Mouse (Mus musculus): ENCODE results near the gene Gm4767.
"Not testable (repeated sequence)": the region's sequence is repeated elsewhere in the genome, so short reads cannot be mapped to it uniquely, and the experiment has no call there.

The Gm4767 gene

DNA sequence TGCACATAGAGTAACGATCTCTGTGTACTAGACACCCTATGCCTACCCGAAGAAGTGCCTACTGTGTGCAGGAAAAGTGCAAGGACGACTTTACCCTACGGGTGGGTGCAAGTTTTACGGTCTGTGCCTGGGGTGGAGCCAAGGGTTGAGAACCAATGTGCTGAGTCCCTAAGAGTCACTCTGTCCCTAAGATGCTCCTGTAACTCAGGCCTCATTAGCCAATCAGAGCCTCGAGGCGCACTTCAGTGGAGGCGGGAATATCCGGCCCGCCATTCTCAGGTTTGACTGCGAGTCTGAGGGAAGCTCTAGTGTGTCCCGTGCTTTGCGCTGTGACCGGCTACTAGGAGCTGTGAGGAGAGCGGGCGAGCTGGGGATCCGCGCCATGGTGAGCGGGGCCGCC is at the start of gene Gm4767:
Gene Gm4767 (plus strand): TSS at position 288 of the 400 bp plus-strand sequence.
- DNase-seq (ENCODE audit: low spot score): not testable (repeated sequence)

- not testable (repeated sequence) for DNase-seq (ENCODE audit: low spot score)
Observed at GRCm38 (mm10) chr10:81770506-81771403, 41.2 kb upstream of the Gm4767 start, which contains the start of gene Gm3055. Gm3055 (minus strand) TSS chr10:81771161.

- not testable (repeated sequence) for DNase-seq (ENCODE audit: low spot score)
Observed at GRCm38 (mm10) chr10:81771404-81771777, 40.6 kb upstream of the Gm4767 start.

DNA sequence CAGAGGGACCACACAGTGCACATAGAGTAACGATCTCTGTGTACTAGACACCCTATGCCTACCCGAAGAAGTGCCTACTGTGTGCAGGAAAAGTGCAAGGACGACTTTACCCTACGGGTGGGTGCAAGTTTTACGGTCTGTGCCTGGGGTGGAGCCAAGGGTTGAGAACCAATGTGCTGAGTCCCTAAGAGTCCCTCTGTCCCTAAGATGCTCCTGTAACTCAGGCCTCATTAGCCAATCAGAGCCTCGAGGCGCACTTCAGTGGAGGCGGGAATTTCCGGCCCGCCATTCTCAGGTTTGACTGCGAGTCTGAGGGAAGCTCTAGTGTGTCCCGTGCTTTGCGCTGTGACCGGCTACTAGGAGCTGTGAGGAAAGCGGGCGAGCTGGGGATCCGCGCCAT is 34.2 kb downstream of the Gm4767 start:
- not testable (repeated sequence) for DNase-seq (ENCODE audit: low spot score)

DNA sequence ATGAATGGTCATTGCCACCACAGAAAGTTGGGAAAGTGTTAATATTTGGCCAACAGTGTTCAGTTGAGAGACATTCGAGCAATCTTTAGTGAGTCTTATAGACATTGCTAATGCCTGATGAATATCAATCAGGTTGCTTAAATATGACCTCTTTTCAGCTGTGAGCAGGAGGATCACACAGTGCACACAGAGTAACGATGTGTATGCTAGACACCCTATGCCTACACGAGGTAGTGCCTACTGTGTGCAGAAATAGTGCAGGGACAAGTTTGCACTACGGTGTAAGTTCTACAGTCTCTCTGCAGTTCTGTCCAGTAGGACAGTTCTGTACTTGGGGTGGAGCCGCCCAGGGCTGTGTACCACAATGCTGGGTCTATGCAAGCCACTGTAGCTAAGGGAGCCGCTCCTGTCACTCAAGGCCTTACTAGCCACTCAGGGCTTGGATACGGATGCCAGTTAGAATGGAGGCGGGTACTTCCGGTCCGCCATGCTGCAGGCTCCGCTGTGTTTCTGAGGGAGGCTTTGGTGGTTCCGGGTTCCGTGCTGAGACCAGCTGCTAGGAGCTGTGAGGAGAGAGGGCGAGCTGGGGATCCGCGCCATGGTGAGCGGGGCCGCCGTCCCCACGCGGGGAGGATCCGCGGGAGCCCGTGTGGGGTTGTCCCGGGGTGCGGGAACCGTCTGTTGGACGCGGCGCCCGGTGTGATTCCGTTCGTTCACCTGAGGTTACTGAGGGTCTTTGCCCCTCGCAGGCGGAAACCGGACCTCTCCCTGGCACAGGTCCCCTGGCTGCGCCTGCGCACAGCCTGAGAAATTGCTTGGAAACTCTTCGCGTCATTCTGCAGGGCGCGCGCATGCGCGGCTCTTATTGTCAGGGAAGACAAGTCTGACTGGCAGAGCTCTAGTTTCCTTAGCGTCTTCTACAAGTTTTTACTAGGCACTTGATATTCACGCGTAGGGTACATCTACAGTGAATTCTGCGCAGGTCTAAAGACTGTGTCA is 51.7 kb downstream of the Gm4767 start, which contains the start of gene Gm32687:
Gene Gm32687 (plus strand): TSS at position 526 of the 999 bp plus-strand sequence.
- DNase-seq (ENCODE audit: low spot score): not testable (repeated sequence)
